Mouse (Mus musculus) frontal cortex, postnatal 36 days (tissue): Measurements from ENCODE around the gene Ctss.

Experiments
- DNase-seq, 2 experiments: peaks; one replicate each; pipeline ENCODE4 v3.0.0; 2022; ENCODE audit warnings: low spot score in 2 of 2

Ctss gene

GRCm38 (mm10) chr3:95526622-95527211 lies at the start of gene Ctss:
TSS of gene Ctss (plus strand) at chr3:95526786.
- DNase-seq: no peak

DNA sequence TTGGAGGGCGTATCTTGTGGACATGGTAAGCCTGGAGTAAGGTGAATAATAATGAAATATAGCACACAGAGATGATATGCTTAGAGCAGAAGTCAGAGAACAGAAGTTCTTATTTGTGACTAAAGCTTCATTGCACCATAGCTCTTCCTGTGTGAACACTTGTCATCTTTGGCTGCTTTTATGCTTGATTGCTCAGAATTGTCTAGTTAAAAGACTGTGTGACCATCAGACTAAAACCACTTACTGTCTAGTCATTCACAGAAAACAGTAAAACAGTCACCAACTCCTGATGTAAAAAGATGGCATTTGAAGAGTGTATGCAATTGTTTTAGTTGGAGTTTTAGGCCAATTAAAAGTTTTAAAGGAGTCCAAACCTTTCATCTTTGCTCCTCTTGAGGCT lies 47.6 kb upstream of the Ctss start:
- DNase-seq: no peak

GRCm38 (mm10) chr3:95486421-95486820 lies 40.2 kb upstream of the Ctss start:
- DNase-seq: no peak

DNA sequence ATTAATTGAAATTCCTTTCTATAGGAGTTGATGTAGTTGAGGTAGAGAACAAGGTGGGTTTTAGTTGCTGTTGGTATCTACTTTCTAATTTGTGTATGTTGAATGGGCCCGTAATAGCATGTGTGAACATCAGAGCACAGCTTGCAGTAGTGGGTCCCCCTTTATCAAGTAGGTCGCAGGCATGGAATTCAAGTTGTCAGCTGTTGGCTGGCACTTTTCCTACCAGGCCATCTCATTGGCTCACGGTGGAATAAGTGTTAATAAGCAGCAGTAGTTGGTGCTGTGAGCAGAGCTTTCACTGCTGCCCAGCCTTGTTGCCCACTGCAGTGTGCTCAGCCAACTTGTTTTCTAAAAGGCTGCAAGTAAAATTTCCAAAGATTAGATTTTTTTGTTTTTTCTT lies 37.9 kb upstream of the Ctss start:
- no peak for DNase-seq

DNA sequence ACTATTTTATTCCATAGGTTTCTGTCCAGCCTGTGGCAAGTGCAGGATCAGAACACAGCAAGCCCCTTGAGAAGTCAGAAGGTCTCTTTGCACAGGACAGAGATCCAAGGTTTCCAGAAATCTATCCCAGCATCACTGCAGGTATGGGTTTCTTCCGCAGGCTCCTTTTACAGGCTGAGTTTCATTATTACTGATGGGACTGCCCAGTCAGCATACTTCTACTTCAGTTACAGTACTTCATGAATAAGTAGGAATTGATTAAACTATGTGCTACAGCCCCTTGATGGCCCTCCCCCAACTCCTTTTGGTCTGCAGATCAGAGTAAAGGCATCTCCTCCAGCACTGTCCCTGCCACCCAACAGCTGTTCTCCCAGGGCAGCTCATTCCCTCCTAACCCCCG lies 36.3 kb upstream of the Ctss start:
- DNase-seq: no peak

- DNase-seq: peak in 1 of 2 experiments; percentile 51
Observed at GRCm38 (mm10) chr3:95494342-95494741, 32.2 kb upstream of the Ctss start.

DNA sequence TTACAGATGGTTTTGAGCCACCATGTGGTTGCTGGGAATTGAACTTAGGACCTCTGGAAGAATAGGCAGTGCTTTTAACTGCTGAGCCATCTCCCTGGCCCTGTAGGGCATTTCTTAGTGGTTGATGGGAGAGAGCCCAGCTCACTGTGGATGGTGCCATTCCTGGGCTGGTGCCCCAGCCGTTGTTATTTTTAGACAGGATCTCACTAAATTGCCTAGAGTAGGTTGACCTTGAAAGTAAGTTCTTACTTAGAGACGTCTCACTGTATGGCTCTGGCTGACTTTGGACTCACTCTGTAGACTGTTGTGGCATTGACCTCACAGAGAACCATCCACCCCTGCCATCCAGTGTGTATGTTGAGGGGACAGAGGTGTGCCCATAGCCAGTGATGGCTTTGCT lies 28.4 kb upstream of the Ctss start:
- DNase-seq: no peak

GRCm38 (mm10) chr3:95499024-95499423 lies 27.6 kb upstream of the Ctss start, which contains the start of gene Ctsk:
TSS of gene Ctsk (plus strand) at chr3:95499256.
- DNase-seq: no peak

DNA sequence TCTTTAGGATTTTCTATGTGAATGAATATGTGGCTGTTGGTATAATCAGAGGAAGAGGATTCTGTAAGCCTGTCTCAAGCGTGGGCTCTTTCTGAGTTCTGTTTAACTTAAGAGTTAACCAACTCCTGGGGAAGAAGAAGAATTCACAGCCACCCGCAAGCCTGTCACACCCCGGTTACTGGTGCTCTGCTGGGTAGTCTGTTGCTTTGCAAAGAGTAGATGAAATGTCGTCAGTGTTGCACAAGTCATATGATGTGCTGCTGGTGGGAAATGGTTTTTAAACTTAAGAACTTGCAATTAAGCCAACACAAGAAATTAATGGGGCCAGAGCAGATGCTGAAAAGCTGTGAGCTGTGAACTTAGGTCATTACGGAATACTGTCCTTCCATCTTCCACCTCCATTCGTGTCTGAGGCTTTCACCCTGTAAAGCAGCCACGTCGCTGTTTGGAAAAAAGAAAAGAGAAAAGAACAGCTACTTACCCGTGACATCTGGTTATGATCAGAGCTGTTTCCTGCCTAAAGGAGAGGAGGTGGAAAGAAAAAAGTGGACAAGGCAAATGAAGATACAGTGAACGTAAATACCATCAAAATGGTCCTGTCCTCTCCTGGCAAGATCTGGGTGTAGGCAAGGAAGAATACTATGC lies 27.0 kb upstream of the Ctss start:
- DNase-seq: peak in 1 of 2 experiments; percentile 53

DNA sequence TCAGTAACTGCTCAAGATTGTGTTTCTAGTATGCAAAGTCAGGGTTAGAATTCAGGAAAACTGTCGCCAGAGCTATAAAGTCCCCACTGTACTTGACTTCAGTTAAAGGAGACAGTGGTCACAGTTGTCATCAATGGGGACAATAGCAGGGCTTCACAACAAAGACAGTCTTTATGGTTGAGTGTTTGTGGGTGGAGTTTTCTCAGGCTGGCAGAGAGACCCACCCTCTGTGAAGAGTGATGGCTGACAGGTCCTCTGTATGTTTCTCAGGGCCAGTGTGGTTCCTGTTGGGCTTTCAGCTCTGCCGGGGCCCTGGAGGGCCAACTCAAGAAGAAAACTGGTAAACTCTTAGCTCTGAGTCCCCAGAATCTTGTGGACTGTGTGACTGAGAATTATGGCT lies 24.3 kb upstream of the Ctss start:
- no peak for DNase-seq

DNA sequence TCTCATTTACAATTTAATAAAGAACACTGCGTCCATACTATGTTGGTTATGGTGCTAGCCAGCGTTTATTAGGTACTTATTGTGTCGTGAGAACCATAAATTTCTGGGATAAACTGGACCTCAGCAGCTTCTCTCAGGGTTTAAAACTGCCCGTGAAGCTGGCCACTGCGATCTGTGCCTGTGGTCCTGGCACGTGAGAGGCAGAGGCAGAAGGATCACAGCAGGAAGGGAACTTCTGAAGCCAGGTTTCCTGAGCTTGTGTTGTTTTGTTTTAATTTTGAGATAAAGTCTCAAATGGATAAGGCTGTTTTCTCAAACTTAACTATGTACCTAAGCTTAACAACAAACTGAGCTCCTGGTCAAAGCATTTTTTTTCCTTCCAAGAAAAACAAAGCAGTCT lies 17.2 kb upstream of the Ctss start:
- DNase-seq: no peak

DNA sequence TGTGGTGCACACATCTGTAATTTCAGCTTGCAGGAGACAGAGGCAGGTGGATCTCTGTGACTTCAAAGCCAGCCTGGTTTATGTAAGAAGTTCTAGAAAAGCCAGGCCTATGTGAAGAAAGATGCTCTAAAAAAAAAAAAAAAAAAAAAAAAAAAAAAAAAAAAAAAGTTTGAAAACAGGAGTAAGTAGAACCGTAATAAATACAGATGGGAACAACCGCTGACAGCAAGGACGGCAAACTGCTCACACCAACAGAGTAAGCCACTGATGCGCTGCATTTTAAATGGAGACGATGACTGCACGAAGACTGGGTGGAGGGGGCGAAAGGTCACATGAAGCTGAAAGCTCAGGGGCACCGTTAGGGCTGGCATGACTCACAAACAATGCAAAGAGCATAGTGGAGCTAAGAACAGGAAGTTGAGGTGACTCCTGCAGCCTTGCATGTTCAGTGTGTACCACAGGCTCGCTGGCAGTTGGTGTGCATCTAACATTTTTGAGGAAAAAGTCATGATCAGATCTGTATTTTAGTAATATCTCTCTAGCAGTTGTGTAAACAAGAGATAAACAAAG lies 14.9 kb upstream of the Ctss start:
- DNase-seq: no peak

DNA sequence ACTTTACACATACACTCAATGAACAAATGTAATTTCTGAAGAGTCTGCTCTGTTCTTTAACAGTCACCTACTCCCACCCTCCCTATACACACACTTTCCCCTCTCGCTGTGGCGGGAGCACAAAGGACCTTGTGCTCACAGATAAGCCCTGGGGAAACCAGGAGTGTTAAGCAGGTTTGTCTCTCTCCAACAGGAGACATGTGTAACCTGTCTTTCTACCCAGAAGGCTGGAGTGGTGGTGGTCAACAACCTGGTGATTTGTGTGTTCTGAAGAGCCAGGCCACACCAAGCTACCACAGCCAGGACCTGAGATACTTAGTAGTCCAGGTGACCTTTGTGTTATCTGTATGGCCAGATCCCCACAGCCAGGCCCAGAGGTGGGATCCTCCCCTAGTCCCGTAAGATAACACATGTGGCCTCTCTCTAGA lies 10.0 kb upstream of the Ctss start:
- no peak for DNase-seq

DNA sequence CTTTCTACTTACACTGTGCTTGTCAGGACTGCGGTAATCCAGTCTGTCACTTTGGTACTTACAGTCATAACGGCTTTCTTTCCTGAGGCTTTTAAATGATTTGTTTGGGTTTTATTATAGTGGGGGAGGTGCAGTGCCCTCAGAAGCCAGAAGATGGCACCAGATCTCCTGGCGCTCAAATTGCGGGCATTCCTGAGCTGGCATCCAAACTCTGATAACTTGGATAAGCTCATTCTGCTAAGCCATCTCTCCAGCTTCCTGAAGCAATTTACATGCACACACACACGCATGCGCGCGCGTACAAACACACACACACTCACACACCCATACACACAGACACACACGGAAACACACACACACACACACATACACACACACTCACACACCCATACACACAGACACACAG lies 9.1 kb upstream of the Ctss start:
- peak; percentile 68 to 74 for DNase-seq

GRCm38 (mm10) chr3:95518891-95519290 lies 7.7 kb upstream of the Ctss start:
- no peak for DNase-seq

DNA sequence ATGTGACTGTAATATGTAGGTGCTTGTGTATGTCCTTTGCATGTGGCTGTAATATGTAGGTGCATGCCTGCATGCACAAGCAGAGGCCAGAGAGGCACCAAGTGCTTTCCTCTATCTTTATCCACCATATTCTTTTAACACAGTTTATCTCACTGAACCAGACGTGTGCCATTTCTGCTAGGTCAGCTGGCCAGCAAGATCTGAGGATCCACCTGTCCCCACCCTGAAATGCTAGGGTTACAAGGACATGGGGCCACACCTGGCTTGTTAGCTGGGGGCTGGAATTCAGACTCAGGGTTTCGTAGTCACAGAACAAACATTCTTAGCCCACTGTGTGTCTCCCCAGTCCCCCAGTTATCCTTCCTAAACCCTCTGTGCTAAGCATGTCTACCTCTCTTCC lies 7.3 kb upstream of the Ctss start:
- DNase-seq: no peak

DNA sequence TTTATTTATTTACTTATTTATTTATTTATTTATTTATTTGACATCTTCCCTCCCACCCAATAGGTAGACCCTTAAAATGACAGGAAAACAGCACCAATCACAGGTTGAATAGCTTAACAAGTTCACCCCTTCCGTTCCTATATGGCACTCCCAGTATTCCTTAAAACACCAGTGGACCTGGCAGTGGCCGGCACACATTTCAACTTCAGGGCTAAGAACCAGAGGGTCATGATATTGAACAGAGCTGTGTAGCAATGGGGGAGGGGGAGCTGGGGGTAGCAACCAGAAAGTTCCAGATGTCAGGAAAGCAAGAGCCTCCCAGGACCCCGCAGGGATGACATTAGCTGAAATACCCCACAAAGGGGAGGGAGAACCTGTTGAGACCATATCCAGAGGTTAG lies 6.5 kb upstream of the Ctss start:
- no peak for DNase-seq

GRCm38 (mm10) chr3:95521168-95521567 lies 5.4 kb upstream of the Ctss start:
- no peak for DNase-seq

DNA sequence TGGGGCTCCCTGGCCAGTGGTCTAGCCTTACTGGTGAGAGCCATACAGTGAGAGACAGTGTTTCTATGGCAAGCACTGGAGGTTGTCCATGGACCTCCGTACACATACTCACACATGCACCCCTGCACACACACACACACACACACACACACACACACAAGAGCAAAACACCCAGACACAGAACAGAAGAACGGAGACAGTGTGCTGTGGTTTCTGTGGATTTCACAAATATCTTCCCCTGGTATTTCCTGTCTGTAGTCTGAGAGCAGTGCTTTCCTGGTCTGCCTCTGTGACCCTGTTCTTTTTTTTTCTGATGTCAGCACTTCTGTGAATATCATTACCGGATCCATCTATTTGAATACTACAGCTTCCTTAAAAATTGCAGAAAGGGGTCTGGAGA lies 2.9 kb upstream of the Ctss start:
- no peak for DNase-seq

DNA sequence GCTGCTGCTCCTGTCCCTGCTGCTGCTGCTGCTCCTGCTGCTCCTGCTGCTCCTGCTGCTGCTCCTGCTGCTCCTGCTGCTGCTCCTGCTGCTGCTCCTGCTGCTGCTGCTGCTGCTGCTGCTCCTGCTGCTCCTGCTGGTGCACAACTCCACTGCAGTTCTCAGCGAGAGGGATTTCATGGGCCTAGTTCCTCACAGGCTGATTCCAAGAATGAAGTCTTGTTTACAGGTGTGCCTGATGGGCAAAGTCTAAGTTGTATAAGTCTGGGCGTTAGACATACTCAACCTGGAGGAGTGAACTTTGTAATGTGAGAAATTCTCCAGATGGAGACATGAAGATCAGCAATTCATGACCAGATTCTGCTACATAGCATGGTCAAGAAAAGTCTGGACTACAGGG lies 1.9 kb upstream of the Ctss start:
- DNase-seq: no peak

DNA sequence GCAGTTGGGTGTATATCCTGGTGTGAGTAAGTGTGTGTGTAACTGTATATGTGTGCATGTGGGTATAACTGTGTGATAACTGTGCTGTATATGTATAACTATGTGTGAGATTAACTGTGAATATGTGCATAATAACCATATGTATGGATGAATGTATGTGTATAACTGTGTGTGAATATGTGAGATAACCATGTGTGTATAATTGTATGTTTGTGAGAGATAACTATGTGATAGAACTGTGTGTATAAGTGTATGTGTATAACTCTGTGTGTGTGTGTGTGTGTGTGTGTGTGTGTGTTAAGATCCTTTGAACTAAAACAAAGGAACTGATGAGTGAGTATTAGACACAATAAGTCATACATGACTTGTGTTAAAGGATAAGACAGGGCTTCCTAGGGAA lies 475 bp upstream of the Ctss start:
- no peak for DNase-seq

DNA sequence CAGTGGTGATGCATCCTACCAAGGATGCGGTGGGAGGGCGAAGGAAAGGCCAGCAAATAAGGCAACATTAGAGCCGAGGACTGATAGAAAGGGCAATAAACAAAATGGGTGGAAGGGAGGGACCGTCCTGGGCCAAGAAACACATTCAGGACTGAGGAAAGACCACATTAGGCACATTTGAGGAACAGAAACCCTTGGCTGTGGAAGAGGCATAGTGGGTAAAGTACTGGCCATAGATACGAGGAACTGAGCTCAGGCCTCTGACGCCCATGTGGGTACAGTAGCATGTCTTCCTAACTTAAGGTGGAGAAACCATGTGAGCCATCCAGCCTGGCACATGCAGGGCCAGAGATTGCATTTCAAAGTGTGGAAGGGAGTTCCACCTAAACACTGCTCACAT lies 3.2 kb downstream of the Ctss start:
- no peak for DNase-seq

DNA sequence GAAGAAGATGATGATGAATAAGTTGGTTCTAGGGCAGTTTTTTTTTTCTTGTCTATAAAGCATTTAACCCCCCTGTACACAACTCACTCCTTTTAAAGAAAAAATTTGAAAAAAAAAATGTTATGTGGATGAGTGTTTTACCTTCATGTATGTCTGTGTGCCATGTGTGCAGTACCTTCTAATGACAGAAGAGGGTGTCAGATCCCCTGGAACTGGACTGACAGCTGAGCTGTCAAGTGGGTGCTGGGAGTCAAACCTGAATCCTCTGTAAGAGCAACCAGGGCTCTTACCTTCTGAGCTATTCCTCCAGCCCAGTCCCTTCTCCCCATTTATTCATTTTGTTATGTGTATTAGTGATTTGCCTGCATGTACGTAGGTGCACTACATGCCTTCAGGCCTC lies 4.4 kb downstream of the Ctss start:
- DNase-seq: no peak

- DNase-seq: no peak
Observed at GRCm38 (mm10) chr3:95533364-95533763, 6.8 kb downstream of the Ctss start.
